Mouse (Mus musculus): ENCODE measurements around the gene Olfr1058. TPM values are rescaled to one million over a fixed set of nuclear protein-coding genes. Genes with fewer than 3 reads are reported as not detected.

The Olfr1058 gene
- not detected for polyA plus RNA-seq (2014; fragmentation: Illumina TruSeq; extraction: RNeasy Lipid Tissue Mini Kit (QIAGEN cat#74804); ENCODE audit: low read depth, low replicate concordance)

DNA sequence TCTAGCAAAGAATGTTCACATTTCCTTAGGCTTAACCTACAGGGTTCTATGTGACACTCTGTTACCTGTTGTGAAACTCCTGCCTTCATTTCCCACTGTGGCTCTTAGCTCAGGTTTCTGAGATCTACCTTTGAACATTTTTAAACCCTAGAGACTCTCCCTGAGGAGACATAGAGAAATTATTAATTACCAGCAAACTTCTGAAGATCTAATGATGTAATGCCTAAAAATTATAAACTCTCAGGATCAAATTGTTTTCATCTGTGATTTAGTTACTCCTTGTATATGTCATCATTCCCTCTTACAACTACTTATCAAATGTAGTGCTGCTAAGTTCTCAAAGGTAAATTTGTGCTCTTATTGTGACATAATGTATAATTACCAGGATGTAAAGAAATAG is at the start of gene Olfr1058:
Gene Olfr1058 (minus strand): TSS at position 101 of the 400 bp plus-strand sequence.

DNA sequence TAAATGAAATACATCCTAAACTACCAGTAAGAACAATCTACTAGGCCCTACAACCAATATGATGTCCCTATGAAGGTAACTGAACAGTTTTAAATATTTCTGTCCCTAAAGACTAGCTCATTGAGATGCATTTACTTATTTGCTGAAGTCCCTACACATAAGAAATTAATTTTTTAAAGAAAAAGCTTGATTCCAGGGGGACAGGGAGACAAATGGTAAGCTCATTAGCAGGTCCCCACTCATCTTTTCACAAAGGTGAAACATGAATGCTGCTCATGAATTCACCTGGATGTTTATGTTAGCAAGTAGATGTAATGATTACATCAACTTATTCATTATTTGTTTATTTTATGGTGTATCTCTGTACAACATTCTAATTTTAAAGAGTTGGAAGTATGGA is 38.3 kb upstream of the Olfr1058 start, which contains the start of gene Olfr1062:
Gene Olfr1062 (minus strand): TSS at position 101 of the 400 bp plus-strand sequence.

GRCm38 (mm10) chr2:86413950-86414349 is 25.6 kb upstream of the Olfr1058 start, which contains the start of gene Olfr1061:
Gene Olfr1061, minus strand, starts transcription at chr2:86414050.

DNA sequence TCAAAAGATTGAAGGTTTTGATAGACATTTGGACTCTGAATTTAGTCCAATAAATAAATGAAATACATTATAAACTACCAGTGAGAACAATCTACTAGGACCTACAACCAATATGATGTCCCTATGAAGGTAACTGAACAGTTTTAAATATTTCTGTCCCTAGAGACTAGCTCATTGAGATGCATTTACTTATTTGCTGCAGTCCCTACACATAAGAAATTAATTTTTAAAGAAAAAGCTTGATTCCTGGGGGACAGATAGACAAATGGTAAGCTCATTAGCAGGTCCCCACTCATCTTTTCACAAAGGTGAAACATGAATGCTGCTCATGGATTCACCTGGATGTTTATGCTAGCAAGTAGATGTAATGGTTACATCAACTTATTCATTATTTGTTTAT is 10.1 kb downstream of the Olfr1058 start, which contains the start of gene Olfr1057:
Gene Olfr1057 (minus strand): TSS at position 101 of the 400 bp plus-strand sequence.

GRCm38 (mm10) chr2:86362369-86362768 is 26.0 kb downstream of the Olfr1058 start, which contains the start of gene Olfr1056:
Gene Olfr1056, minus strand, starts transcription at chr2:86362469.

GRCm38 (mm10) chr2:86350184-86350583 is 38.2 kb downstream of the Olfr1058 start, which contains the start of gene Olfr1055:
Gene Olfr1055, minus strand, starts transcription at chr2:86350284.

GRCm38 (mm10) chr2:86335333-86335732 is 53.0 kb downstream of the Olfr1058 start, which contains the start of gene Olfr1054:
Gene Olfr1054, minus strand, starts transcription at chr2:86335433.

Other genes starting within 250 kb of the Olfr1058 start
- gene Olfr1040, start 241.8 kb downstream of the Olfr1058 start, polyA plus RNA-seq (2014; fragmentation: Illumina TruSeq; extraction: RNeasy Lipid Tissue Mini Kit (QIAGEN cat#74804); ENCODE audit: low read depth, low replicate concordance), result not detected
- not detected for gene Olfr1042, start 226.7 kb downstream of the Olfr1058 start, polyA plus RNA-seq (2014; fragmentation: Illumina TruSeq; extraction: RNeasy Lipid Tissue Mini Kit (QIAGEN cat#74804); ENCODE audit: low read depth, low replicate concordance)
- not detected for gene Olfr1043, start 221.0 kb downstream of the Olfr1058 start, polyA plus RNA-seq (2014; fragmentation: Illumina TruSeq; extraction: RNeasy Lipid Tissue Mini Kit (QIAGEN cat#74804); ENCODE audit: low read depth, low replicate concordance)
- gene Olfr1044, start 210.7 kb downstream of the Olfr1058 start, polyA plus RNA-seq (2014; fragmentation: Illumina TruSeq; extraction: RNeasy Lipid Tissue Mini Kit (QIAGEN cat#74804); ENCODE audit: low read depth, low replicate concordance), result not detected
- gene Olfr52, start 202.9 kb downstream of the Olfr1058 start, polyA plus RNA-seq (2014; fragmentation: Illumina TruSeq; extraction: RNeasy Lipid Tissue Mini Kit (QIAGEN cat#74804); ENCODE audit: low read depth, low replicate concordance), result not detected
- gene Olfr1045, start 185.6 kb downstream of the Olfr1058 start, polyA plus RNA-seq (2014; fragmentation: Illumina TruSeq; extraction: RNeasy Lipid Tissue Mini Kit (QIAGEN cat#74804); ENCODE audit: low read depth, low replicate concordance), result not detected
- not detected for gene Olfr1046, start 169.2 kb downstream of the Olfr1058 start, polyA plus RNA-seq (2014; fragmentation: Illumina TruSeq; extraction: RNeasy Lipid Tissue Mini Kit (QIAGEN cat#74804); ENCODE audit: low read depth, low replicate concordance)
- not detected for gene Olfr1047, start 157.2 kb downstream of the Olfr1058 start, polyA plus RNA-seq (2014; fragmentation: Illumina TruSeq; extraction: RNeasy Lipid Tissue Mini Kit (QIAGEN cat#74804); ENCODE audit: low read depth, low replicate concordance)
- not detected for gene Olfr1048, start 148.3 kb downstream of the Olfr1058 start, polyA plus RNA-seq (2014; fragmentation: Illumina TruSeq; extraction: RNeasy Lipid Tissue Mini Kit (QIAGEN cat#74804); ENCODE audit: low read depth, low replicate concordance)
- not detected for gene Olfr1049, start 130.2 kb downstream of the Olfr1058 start, polyA plus RNA-seq (2014; fragmentation: Illumina TruSeq; extraction: RNeasy Lipid Tissue Mini Kit (QIAGEN cat#74804); ENCODE audit: low read depth, low replicate concordance)
- gene Olfr1051, start 109.5 kb downstream of the Olfr1058 start, polyA plus RNA-seq (2014; fragmentation: Illumina TruSeq; extraction: RNeasy Lipid Tissue Mini Kit (QIAGEN cat#74804); ENCODE audit: low read depth, low replicate concordance), result not detected
- not detected for gene Olfr1052, start 96.1 kb downstream of the Olfr1058 start, polyA plus RNA-seq (2014; fragmentation: Illumina TruSeq; extraction: RNeasy Lipid Tissue Mini Kit (QIAGEN cat#74804); ENCODE audit: low read depth, low replicate concordance)
- not detected for gene Olfr1053, start 73.3 kb downstream of the Olfr1058 start, polyA plus RNA-seq (2014; fragmentation: Illumina TruSeq; extraction: RNeasy Lipid Tissue Mini Kit (QIAGEN cat#74804); ENCODE audit: low read depth, low replicate concordance)
- gene Olfr1054, start 53.1 kb downstream of the Olfr1058 start, polyA plus RNA-seq (2014; fragmentation: Illumina TruSeq; extraction: RNeasy Lipid Tissue Mini Kit (QIAGEN cat#74804); ENCODE audit: low read depth, low replicate concordance), result not detected
- gene Olfr1055, start 38.3 kb downstream of the Olfr1058 start, polyA plus RNA-seq (2014; fragmentation: Illumina TruSeq; extraction: RNeasy Lipid Tissue Mini Kit (QIAGEN cat#74804); ENCODE audit: low read depth, low replicate concordance), result not detected
- not detected for gene Olfr1056, start 26.1 kb downstream of the Olfr1058 start, polyA plus RNA-seq (2014; fragmentation: Illumina TruSeq; extraction: RNeasy Lipid Tissue Mini Kit (QIAGEN cat#74804); ENCODE audit: low read depth, low replicate concordance)
- not detected for gene Olfr1057, start 10.2 kb downstream of the Olfr1058 start, polyA plus RNA-seq (2014; fragmentation: Illumina TruSeq; extraction: RNeasy Lipid Tissue Mini Kit (QIAGEN cat#74804); ENCODE audit: low read depth, low replicate concordance)
- not detected for gene Olfr1061, start 25.5 kb upstream of the Olfr1058 start, polyA plus RNA-seq (2014; fragmentation: Illumina TruSeq; extraction: RNeasy Lipid Tissue Mini Kit (QIAGEN cat#74804); ENCODE audit: low read depth, low replicate concordance)
- gene Olfr1062, start 38.2 kb upstream of the Olfr1058 start, polyA plus RNA-seq (2014; fragmentation: Illumina TruSeq; extraction: RNeasy Lipid Tissue Mini Kit (QIAGEN cat#74804); ENCODE audit: low read depth, low replicate concordance), result not detected
- not detected for gene Olfr1065, start 62.0 kb upstream of the Olfr1058 start, polyA plus RNA-seq (2014; fragmentation: Illumina TruSeq; extraction: RNeasy Lipid Tissue Mini Kit (QIAGEN cat#74804); ENCODE audit: low read depth, low replicate concordance)
- not detected for gene Olfr1066, start 67.7 kb upstream of the Olfr1058 start, polyA plus RNA-seq (2014; fragmentation: Illumina TruSeq; extraction: RNeasy Lipid Tissue Mini Kit (QIAGEN cat#74804); ENCODE audit: low read depth, low replicate concordance)
- gene Olfr228, start 98.8 kb upstream of the Olfr1058 start, polyA plus RNA-seq (2014; fragmentation: Illumina TruSeq; extraction: RNeasy Lipid Tissue Mini Kit (QIAGEN cat#74804); ENCODE audit: low read depth, low replicate concordance), result not detected
- not detected for gene Olfr1076, start 119.9 kb upstream of the Olfr1058 start, polyA plus RNA-seq (2014; fragmentation: Illumina TruSeq; extraction: RNeasy Lipid Tissue Mini Kit (QIAGEN cat#74804); ENCODE audit: low read depth, low replicate concordance)
- gene Olfr1079, start 153.9 kb upstream of the Olfr1058 start, polyA plus RNA-seq (2014; fragmentation: Illumina TruSeq; extraction: RNeasy Lipid Tissue Mini Kit (QIAGEN cat#74804); ENCODE audit: low read depth, low replicate concordance), result not detected
- not detected for gene Olfr1080, start 169.7 kb upstream of the Olfr1058 start, polyA plus RNA-seq (2014; fragmentation: Illumina TruSeq; extraction: RNeasy Lipid Tissue Mini Kit (QIAGEN cat#74804); ENCODE audit: low read depth, low replicate concordance)
- not detected for gene Olfr1082, start 210.4 kb upstream of the Olfr1058 start, polyA plus RNA-seq (2014; fragmentation: Illumina TruSeq; extraction: RNeasy Lipid Tissue Mini Kit (QIAGEN cat#74804); ENCODE audit: low read depth, low replicate concordance)